Mouse (Mus musculus): Measurements from ENCODE around the gene Adam1b. TPM values are rescaled to one million over a fixed set of nuclear protein-coding genes. Genes with fewer than 3 reads are reported as not detected.

Adam1b gene
- polyA plus RNA-seq, 1 experiment: 0.04 TPM

DNA sequence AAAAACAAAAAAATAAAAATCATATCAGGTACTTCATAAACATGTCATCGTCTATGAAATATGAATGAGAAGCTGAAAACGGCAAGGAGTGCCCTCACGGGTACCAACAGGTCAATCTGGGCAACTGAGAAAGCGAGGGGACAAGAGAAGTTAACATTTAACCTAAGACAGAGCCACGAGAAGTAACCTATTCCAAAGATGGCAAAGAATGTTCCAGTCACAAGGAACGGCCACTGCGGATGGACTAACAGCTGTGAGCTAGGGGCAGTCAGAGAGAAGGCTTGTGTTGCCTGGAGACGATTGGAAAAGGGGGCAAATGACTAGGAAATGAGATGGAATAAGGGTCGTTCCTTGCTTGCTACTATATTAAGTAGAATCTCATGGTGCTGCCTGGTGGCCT is 52.8 kb downstream of the Adam1b start:
- no peak for DNase-seq (ENCODE audit: extremely low spot score in 1 of 2, low spot score in 1 of 2)

Other genes with a start within 250 kb of the Adam1b start
- gene Trafd1, start 117.8 kb downstream of the Adam1b start, polyA plus RNA-seq (2012; rRNA removed): 163 and 173 TPM in 2 replicates
- 21.6 and 25.5 TPM in 2 replicates for gene Naa25, start 105.5 kb downstream of the Adam1b start, polyA plus RNA-seq (2012; rRNA removed)
- 6.9 and 9.2 TPM in 2 replicates for gene Tmem116, start 51.5 kb downstream of the Adam1b start, polyA plus RNA-seq (2012; rRNA removed)
- 93.6 and 116 TPM in 2 replicates for gene Erp29, start 50.9 kb downstream of the Adam1b start, polyA plus RNA-seq (2012; rRNA removed)
- gene Adam1a, start 42.0 kb upstream of the Adam1b start, polyA plus RNA-seq (2012; rRNA removed): 23.8 and 24.2 TPM in 2 replicates
- 0.42 and 0.48 TPM in 2 replicates for gene Gm42878, start 42.0 kb upstream of the Adam1b start, polyA plus RNA-seq (2012; rRNA removed)
- 107 and 118 TPM in 2 replicates for gene Mapkapk5, start 42.5 kb upstream of the Adam1b start, polyA plus RNA-seq (2012; rRNA removed)
- gene Aldh2, start 90.4 kb upstream of the Adam1b start, polyA plus RNA-seq (2012; rRNA removed): 199 and 205 TPM in 2 replicates
- gene Acad12, start 115.5 kb upstream of the Adam1b start, polyA plus RNA-seq (2012; rRNA removed): 4.0 and 4.7 TPM in 2 replicates
- gene Acad10, start 157.1 kb upstream of the Adam1b start, polyA plus RNA-seq (2012; rRNA removed): 3.8 and 3.9 TPM in 2 replicates
- 46.7 and 52.9 TPM in 2 replicates for gene Brap, start 157.1 kb upstream of the Adam1b start, polyA plus RNA-seq (2012; rRNA removed)
- gene Atxn2, start 207.9 kb upstream of the Adam1b start, polyA plus RNA-seq (2012; rRNA removed): 153 TPM in 2 replicates

All from frontal cortex, adult 2 months (tissue).